Mouse (Mus musculus): ENCODE results near the gene Asf1a. TPM values are rescaled to one million over a fixed set of nuclear protein-coding genes. Genes with fewer than 3 reads are reported as not detected.

The Asf1a gene
- polyA plus RNA-seq (2015; fragmentation: Nextera tagmentation; extraction: Ambion mirVana), result 135 and 148 TPM in 2 replicates

DNA sequence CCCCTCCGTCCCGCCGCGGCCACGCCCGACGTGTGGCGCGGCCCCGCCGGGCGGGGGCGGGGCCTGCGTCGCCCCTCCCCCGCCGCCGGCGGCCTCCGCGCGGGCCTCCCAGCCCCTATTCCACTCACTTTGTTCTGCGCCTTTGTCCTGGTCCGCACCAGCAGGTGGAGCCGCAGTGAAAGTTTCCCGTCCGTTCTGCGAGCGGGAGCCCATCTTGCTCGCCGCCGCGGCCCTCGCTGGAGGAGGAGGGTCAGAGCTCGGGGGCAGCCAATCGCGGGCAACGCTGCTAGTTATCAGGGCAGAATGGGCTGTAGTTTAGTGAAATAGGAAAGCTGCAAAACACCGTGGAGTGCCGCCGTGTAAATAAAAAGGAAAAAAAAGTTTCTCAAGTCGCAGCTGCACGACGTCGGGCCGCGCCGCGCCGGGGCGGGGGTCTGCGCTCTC, at the start of gene Asf1a:
Asf1a (plus strand) TSS at position 81 of the 444 bp plus-strand sequence.
- Histone ChIP-seq H3K4me1 (peaks cover 39% of the 10 kb centered on the region), H3K36me3 (ENCODE audit: poor library complexity, severe bottlenecking) (0 out of 2 replicates have a peak, but pooled peaks cover 3% of the 10 kb centered on the region), H3K4me3 (peak within 1 kb of the TSS; percentile 93), H3K9ac (peak within 1 kb of the TSS; percentile 97), H3K4me2 (peak within 1 kb of the TSS; percentile 71), H3K27ac (peak within 1 kb of the TSS; percentile 99), H3K9me3 (replicated peaks) (no peaks in the 10 kb centered on the region), H3K27me3 (no peaks in the 10 kb centered on the region)
- under 1% methylated on average over 51 of the region's 52 CpGs for WGBS
- ATAC-seq, result peak; percentile 98

DNA sequence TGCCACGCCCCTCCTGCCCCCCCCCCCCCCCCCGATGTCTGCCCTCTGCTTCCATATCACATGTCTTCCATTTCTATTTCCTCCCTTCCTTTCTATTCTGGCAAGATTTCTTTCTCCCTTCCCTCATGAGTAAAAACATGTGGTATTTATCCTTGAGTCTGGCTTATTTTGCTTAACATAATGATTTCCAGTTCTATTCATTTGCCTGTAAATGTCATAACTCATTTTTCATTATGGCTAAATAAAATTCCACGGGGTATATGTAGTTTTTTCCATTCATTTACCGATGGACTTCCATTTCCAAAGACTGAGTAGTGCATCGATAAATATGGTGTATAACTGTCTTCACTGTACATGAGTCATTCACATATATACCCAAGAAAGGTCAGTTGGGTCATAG, 34.6 kb upstream of the Asf1a start:
- WGBS, result 92% methylated on average over 5 of the region's 5 CpGs
- ATAC-seq, result no peak

DNA sequence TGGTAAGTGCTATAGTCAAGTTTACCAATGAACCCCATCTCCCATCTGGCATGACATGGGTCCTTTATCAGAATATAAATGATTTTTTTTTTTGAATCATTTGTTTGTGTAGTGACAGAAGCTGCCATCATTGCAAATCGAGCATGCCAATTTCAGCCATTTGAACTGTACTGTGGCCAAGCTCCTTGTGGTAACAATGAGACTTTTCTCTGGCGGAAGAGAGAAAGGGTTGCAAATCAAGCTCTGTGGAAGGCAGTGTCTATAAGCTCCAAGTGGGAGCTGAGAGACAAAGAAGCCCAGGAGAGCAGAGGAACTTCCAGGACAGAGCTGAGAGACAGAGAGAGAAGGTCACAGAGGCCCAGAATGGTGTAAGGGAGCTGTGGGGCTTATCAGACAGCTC, 31.0 kb upstream of the Asf1a start:
- ATAC-seq, result no peak
- no peak overlapping the region for H3K4me3 ChIP-seq
- no peaks in the 10 kb centered on the region for H3K9me3 ChIP-seq (replicated peaks)
- no peak overlapping the region for H3K27ac ChIP-seq
- H3K36me3 ChIP-seq (ENCODE audit: poor library complexity, severe bottlenecking), result no peaks in the 10 kb centered on the region; the same call in 1 of the 2 replicates
- 71% methylated on average over 2 of the region's 2 CpGs for WGBS
- H3K4me1 ChIP-seq, result no peaks in the 10 kb centered on the region
- H3K27me3 ChIP-seq, result no peaks in the 10 kb centered on the region
- no peak overlapping the region for H3K9ac ChIP-seq
- no peak overlapping the region for H3K4me2 ChIP-seq

More for the DNA sequence above, 34.6 kb upstream of the Asf1a start:
- Histone ChIP-seq H3K4me2 (no peak overlapping the region), H3K27ac (no peak overlapping the region), H3K4me3 (no peak overlapping the region), H3K36me3 (ENCODE audit: poor library complexity, severe bottlenecking) (no peaks in the 10 kb centered on the region; the same call in 1 of the 2 replicates), H3K9ac (no peak overlapping the region), H3K27me3 (no peaks in the 10 kb centered on the region), H3K9me3 (replicated peaks) (no peaks in the 10 kb centered on the region), H3K4me1 (no peaks in the 10 kb centered on the region)

DNA sequence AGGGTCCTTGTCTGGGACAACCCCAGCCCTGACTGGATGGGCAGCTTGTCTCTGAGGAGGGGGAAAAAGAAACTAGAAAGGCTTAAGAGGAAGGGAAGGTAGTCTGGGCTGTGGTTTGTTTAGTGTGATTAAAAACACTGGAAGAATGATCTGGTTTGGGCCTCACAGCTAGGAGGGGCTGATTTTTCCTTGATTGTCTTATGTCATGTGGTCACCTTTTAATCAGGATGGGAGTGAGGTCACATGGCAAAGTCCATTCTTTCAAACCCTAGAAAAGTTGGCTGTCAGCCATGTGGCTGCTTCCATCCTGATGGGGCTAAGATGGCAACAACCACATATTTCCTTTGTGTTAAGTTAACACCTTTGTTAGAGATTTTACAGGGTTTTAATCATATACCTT, 28.0 kb upstream of the Asf1a start:
- Histone ChIP-seq H3K27ac (no peak overlapping the region), H3K4me2 (no peak overlapping the region), H3K4me1 (no peaks in the 10 kb centered on the region), H3K9me3 (replicated peaks) (no peaks in the 10 kb centered on the region), H3K27me3 (no peaks in the 10 kb centered on the region), H3K36me3 (ENCODE audit: poor library complexity, severe bottlenecking) (no peaks in the 10 kb centered on the region; the same call in 1 of the 2 replicates), H3K9ac (no peak overlapping the region), H3K4me3 (no peak overlapping the region)
- no peak for ATAC-seq

DNA sequence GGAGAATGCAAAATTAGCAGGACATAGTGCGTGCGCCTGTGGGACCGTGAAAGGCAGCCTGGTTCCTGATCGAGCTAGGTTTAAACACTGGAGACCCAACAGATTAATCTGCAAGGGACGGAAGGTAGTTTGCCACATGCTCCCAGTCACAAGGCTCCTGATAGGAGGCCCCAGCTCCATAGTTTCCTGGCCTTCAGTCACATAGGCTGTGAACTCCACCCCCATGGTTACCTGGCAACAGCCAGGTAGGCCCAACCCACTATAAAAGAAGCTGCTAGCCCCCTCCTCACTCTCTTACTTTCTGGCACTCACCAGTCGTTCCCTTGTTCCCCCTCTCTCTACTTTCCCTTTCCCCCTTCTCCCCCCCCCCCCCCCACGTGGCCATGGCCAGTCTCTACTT, 16.4 kb upstream of the Asf1a start:
- Histone ChIP-seq H3K27me3 (no peaks in the 10 kb centered on the region), H3K27ac (no peak overlapping the region), H3K9me3 (replicated peaks) (no peaks in the 10 kb centered on the region), H3K4me1 (peaks cover 13% of the 10 kb centered on the region), H3K36me3 (ENCODE audit: poor library complexity, severe bottlenecking) (no peaks in the 10 kb centered on the region), H3K9ac (no peak overlapping the region), H3K4me3 (peak overlapping the region; percentile 30), H3K4me2 (peak overlapping the region; percentile 65)
- peak; percentile 57 for ATAC-seq
- 32% methylated on average over 6 of the region's 7 CpGs for WGBS

DNA sequence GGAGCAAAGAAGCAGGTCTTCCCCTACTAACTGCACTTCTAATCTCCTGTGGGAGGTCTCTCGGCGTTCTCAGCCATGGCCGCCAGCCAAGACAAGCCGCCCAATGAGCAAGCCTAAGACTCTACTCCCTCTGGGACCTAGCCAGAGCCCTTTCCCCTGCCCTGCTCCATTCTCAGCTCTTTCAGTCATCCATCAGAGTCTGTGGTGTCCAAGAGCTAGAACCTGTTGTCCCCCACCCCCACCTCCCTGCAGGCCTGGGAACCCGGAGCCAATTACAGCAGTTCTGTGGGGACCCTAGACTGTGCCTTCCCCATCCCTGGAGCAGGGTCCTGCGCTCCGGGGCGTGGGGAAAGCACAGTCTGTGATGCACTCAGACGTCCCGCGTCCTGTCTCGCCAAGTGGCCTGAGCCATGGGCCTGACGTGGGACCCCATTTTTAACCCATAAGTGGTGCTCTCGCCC, 15.9 kb upstream of the Asf1a start:
- H3K27me3 ChIP-seq, result no peaks in the 10 kb centered on the region
- 15% methylated on average over 14 of the region's 14 CpGs for WGBS
- no peak overlapping the region for H3K27ac ChIP-seq
- peak overlapping the region; percentile 30 for H3K4me3 ChIP-seq
- H3K9me3 ChIP-seq (replicated peaks), result no peaks in the 10 kb centered on the region
- H3K4me1 ChIP-seq, result peaks cover 13% of the 10 kb centered on the region
- H3K9ac ChIP-seq, result peak overlapping the region; percentile 55
- peak overlapping the region; percentile 65 for H3K4me2 ChIP-seq
- ATAC-seq, result peak; percentile 90
- no peaks in the 10 kb centered on the region for H3K36me3 ChIP-seq (ENCODE audit: poor library complexity, severe bottlenecking)

DNA sequence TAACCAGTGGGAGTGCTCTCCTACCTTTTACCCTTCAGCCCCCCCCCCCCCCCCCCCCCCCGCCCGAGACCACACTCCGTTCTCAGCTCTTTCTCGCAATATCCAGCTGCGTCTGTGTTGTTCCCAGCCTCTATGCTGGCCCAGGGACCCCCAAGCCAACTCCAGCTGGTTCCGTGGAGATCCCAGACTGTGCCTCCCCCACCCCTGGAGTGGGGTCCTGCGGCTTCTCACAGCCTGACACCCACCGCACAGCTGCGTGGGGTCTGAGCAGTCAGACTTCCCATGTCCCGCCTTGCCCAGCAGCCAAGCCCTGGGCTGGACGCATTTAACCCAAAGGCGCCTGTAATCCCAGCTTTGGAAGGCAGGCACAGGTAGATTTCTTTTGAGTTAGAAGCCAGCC, 15.5 kb upstream of the Asf1a start:
- Histone ChIP-seq H3K9ac (peak overlapping the region; percentile 55), H3K9me3 (replicated peaks) (no peaks in the 10 kb centered on the region), H3K36me3 (ENCODE audit: poor library complexity, severe bottlenecking) (no peaks in the 10 kb centered on the region), H3K27ac (no peak overlapping the region), H3K4me2 (peak overlapping the region; percentile 65), H3K4me1 (peaks cover 13% of the 10 kb centered on the region), H3K27me3 (no peaks in the 10 kb centered on the region), H3K4me3 (peak overlapping the region; percentile 30)
- WGBS, result 22% methylated on average over 7 of the region's 12 CpGs
- peak; percentile 71 for ATAC-seq

DNA sequence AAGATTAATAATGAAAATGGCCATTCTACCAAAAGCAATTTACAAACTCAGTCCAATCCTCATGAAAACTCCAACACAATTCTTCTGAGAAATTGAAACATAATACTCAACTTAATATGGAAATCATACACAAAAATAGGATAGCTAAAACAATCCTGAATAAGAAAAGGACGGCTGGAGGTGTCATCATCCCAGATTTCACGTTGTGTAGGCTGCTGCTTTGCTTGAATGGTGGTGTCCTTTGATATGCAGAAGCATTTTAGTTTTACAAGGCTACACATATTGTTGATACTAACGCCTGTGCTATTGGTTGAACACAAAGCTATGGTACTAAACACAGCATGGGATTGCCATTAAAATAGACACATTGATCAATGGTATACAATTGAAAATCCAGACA, 10.8 kb upstream of the Asf1a start:
- Histone ChIP-seq H3K4me1 (peaks cover 5% of the 10 kb centered on the region), H3K9me3 (replicated peaks) (no peaks in the 10 kb centered on the region), H3K36me3 (ENCODE audit: poor library complexity, severe bottlenecking) (no peaks in the 10 kb centered on the region), H3K27ac (no peak overlapping the region), H3K27me3 (no peaks in the 10 kb centered on the region), H3K4me3 (no peak overlapping the region), H3K9ac (no peak overlapping the region), H3K4me2 (no peak overlapping the region)
- WGBS, result 46% methylated on average over 3 of the region's 3 CpGs
- no peak for ATAC-seq

DNA sequence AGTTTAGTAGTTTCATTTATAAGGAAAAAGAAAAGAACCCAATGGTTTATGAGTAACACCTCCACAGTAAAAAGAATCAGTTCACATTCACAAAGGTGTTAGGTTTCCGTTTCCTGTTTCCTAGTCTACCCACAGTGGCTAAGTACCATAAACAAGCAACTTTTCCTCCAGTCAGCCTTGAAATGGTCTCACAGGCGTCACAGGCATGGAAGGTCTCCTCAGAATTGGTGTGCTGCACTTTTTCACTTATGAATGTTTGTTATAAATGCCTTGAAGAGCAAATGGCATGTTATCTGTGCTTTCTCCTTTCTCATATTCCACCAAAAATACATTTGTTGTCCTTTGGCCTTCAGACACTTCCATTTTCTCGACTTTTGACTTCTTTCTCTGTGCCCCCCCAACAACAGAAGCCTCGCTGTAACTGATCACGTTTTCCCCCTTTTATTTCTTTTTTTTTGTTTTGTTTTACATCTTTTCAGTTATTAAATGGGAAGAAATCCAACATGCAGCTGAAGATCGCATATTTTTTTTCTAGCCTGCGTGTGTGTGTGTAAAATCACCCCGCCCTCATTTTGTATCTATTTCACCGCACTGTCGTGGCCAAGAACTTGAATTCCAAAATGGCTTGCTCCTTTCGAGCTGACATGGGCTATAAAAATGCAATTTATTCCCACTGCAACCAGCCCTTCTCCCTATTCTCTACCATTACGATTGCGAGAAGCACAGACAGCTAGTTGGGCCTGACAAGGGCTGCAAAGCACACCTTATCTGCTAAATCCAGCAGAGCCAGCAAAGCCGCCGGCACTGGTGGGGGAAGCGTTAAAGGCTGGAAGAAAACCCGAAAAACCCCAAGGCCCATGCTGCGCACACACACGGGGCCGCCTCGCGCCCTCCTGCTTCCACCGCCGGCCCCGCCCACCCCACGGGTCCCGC, 547 bp upstream of the Asf1a start:
- H3K9ac ChIP-seq, result peak overlapping the region; percentile 69
- ATAC-seq, result peak; percentile 94
- H3K36me3 ChIP-seq (ENCODE audit: poor library complexity, severe bottlenecking), result no peaks in the 10 kb centered on the region
- peaks cover 32% of the 10 kb centered on the region for H3K4me1 ChIP-seq
- WGBS, result 8% methylated on average over 27 of the region's 27 CpGs
- H3K27ac ChIP-seq, result peak overlapping the region; percentile 99
- no peaks in the 10 kb centered on the region for H3K9me3 ChIP-seq (replicated peaks)
- H3K4me3 ChIP-seq, result peak overlapping the region; percentile 93
- peak overlapping the region; percentile 71 for H3K4me2 ChIP-seq
- H3K27me3 ChIP-seq, result no peaks in the 10 kb centered on the region

DNA sequence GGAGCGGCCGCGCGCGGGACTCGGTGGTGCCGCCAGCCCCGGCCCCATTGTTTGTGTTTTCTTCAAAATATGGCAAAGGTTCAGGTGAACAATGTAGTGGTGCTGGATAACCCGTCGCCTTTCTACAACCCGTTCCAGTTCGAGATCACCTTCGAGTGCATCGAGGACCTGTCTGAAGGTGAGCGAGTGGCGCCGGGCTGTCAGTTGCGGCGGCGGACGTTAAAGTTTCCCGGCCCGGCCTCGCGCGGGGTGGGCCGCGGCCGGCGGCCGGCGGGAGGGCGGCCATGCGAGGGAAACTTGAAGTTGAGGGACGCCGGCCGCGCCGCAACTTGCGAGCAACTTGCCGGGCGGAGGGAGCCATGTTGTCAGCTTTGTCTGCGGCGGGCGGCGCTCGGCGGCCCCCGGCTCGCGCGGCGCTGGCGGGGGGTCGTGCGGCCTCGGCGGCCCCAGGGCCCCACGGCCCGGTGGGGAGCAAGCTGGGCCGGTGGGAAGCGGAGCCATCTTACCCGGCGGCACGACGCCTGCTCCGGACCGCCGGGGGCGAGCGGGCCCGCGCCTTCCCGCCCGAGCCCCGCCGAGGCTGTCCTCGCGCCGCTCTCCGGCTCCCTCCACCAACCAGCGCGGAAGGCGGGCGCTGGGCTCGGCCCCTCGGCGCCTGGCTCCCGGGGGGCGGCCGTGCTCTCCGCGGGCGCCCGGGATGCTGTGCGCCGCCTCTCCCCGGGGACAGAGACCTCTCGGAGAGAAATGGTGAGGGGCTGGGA, 744 bp downstream of the Asf1a start:
- peaks cover 39% of the 10 kb centered on the region for H3K4me1 ChIP-seq
- H3K4me2 ChIP-seq, result peak overlapping the region; percentile 71
- H3K9me3 ChIP-seq (replicated peaks), result no peaks in the 10 kb centered on the region
- H3K36me3 ChIP-seq (ENCODE audit: poor library complexity, severe bottlenecking), result peaks cover 6% of the 10 kb centered on the region
- peak overlapping the region; percentile 93 for H3K4me3 ChIP-seq
- peak overlapping the region; percentile 97 for H3K9ac ChIP-seq
- peak overlapping the region; percentile 99 for H3K27ac ChIP-seq
- H3K27me3 ChIP-seq, result no peaks in the 10 kb centered on the region
- ATAC-seq, result peak; percentile 19
- WGBS, result 0% methylated on average over 71 of the region's 99 CpGs

DNA sequence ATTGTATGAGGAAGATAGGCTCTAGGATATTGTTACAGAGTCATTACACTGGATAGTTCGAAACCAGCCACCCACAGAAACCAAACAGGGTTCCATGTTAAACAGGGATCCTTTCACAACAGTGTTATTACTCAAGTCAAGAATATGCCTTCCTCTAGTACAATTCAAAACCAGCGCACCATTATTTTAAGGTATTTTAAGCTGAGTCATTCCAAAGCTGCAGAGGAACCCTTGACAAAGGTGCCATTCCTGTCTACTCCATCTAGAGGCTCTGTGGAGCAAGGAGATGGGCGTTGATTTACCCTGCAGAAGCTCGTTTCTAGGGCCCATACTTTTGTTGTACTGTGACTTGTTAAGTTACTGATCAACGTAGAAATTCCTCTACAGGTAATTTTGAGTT, 2.3 kb downstream of the Asf1a start:
- H3K4me1 ChIP-seq, result peaks cover 39% of the 10 kb centered on the region
- H3K9ac ChIP-seq, result peak overlapping the region; percentile 26
- no peaks in the 10 kb centered on the region for H3K27me3 ChIP-seq
- no peak for ATAC-seq
- no peak overlapping the region for H3K27ac ChIP-seq
- H3K4me2 ChIP-seq, result peak overlapping the region; percentile 60
- H3K9me3 ChIP-seq (replicated peaks), result no peaks in the 10 kb centered on the region
- peaks cover 20% of the 10 kb centered on the region for H3K36me3 ChIP-seq (ENCODE audit: poor library complexity, severe bottlenecking)
- peak overlapping the region; percentile 32 for H3K4me3 ChIP-seq
- WGBS, result 46% methylated on average over 5 of the region's 5 CpGs

DNA sequence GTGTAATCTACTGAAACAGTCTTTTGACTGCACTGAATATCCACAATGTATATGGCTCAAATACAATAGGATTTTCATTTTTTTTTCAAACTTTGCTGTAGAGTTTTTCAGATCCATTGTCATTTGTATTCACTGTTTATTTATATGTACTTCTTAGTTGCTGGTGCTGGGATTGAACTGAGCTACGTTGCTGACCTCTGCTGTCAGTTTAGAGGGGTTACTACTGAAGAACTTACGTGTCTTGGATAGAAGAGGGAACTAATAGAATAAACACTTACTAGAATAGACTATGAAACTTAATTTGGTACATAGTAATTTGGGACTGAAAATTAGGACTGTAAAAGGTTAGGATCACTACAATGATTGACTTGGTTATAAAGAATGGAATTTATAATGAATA, 8.8 kb downstream of the Asf1a start:
- Histone ChIP-seq H3K9ac (no peak overlapping the region), H3K27ac (no peak overlapping the region), H3K36me3 (ENCODE audit: poor library complexity, severe bottlenecking) (peaks cover 68% of the 10 kb centered on the region), H3K4me1 (peaks cover 14% of the 10 kb centered on the region; the same call in 1 of the 2 replicates), H3K4me2 (no peak overlapping the region), H3K4me3 (no peak overlapping the region), H3K9me3 (replicated peaks) (no peaks in the 10 kb centered on the region), H3K27me3 (no peaks in the 10 kb centered on the region)
- 76% methylated on average over 2 of the region's 2 CpGs for WGBS
- ATAC-seq, result no peak
